Mouse (Mus musculus) myocyte (in vitro differentiated cells): ENCODE results near the gene Syngr1.
A peak's percentile ranks its signal among the peaks of the same experiment; 100 is the strongest.

ENCODE experiments used
- CEBPB ChIP-seq: IDR thresholded peaks from 2 replicates; pipeline ENCODE4 v1.6.1; 2011; ENCODE audit warnings: mild to moderate bottlenecking, moderate library complexity; ENCODE audit not compliant: poor library complexity, insufficient read depth, severe bottlenecking
- E2F4 ChIP-seq: IDR thresholded peaks from one replicate; pipeline ENCODE4 v1.6.1; 2011; ENCODE audit warnings: mild to moderate bottlenecking, control low read depth, moderate library complexity; ENCODE audit not compliant: insufficient read depth
- MAX ChIP-seq: IDR thresholded peaks from one replicate; pipeline ENCODE4 v1.6.1; 2011; ENCODE audit warnings: low read depth, mild to moderate bottlenecking, control low read depth
- MYOD1 ChIP-seq, 3 experiments: IDR thresholded peaks; one replicate each; pipeline ENCODE4 v1.6.1; 2011; ENCODE audit warnings: control low read depth in 2 of 3, low read depth in 2 of 3, mild to moderate bottlenecking in 2 of 3, moderate library complexity in 1 of 3; ENCODE audit not compliant: insufficient read length in 2 of 3, control insufficient read depth in 1 of 3
- MYOG ChIP-seq, 3 experiments: IDR thresholded peaks; one replicate each; pipeline ENCODE4 v1.6.1; 2011; ENCODE audit warnings: control low read depth in 2 of 3, low read depth in 2 of 3, mild to moderate bottlenecking in 2 of 3; ENCODE audit not compliant: insufficient read length in 2 of 3, control insufficient read depth in 1 of 3, insufficient read depth in 1 of 3
- POLR2A ChIP-seq: IDR thresholded peaks from one replicate; pipeline ENCODE4 v1.6.1; 2011; ENCODE audit warnings: low read depth, mild to moderate bottlenecking, control low read depth, moderate library complexity; ENCODE audit not compliant: insufficient read length
- POLR2AphosphoS2 ChIP-seq: IDR thresholded peaks from one replicate; pipeline ENCODE4 v1.6.1; 2011; ENCODE audit warnings: low read depth, control low read depth; ENCODE audit not compliant: insufficient read length
- REST ChIP-seq: IDR thresholded peaks from one replicate; pipeline ENCODE4 v1.6.1; 2011; ENCODE audit warnings: mild to moderate bottlenecking, control low read depth, moderate library complexity; ENCODE audit not compliant: insufficient read depth, insufficient read length
- SRF ChIP-seq: IDR thresholded peaks from one replicate; pipeline ENCODE4 v1.6.1; 2011; ENCODE audit warnings: low read depth; ENCODE audit not compliant: control insufficient read depth, insufficient read length
- TCF12 ChIP-seq: IDR thresholded peaks from one replicate; pipeline ENCODE4 v1.6.1; 2011; ENCODE audit warnings: mild to moderate bottlenecking, control low read depth; ENCODE audit not compliant: poor library complexity, insufficient read depth, severe bottlenecking
- USF1 ChIP-seq: IDR thresholded peaks from one replicate; pipeline ENCODE4 v1.6.1; 2011; ENCODE audit warnings: low read depth, mild to moderate bottlenecking, control low read depth, moderate library complexity

DNA sequence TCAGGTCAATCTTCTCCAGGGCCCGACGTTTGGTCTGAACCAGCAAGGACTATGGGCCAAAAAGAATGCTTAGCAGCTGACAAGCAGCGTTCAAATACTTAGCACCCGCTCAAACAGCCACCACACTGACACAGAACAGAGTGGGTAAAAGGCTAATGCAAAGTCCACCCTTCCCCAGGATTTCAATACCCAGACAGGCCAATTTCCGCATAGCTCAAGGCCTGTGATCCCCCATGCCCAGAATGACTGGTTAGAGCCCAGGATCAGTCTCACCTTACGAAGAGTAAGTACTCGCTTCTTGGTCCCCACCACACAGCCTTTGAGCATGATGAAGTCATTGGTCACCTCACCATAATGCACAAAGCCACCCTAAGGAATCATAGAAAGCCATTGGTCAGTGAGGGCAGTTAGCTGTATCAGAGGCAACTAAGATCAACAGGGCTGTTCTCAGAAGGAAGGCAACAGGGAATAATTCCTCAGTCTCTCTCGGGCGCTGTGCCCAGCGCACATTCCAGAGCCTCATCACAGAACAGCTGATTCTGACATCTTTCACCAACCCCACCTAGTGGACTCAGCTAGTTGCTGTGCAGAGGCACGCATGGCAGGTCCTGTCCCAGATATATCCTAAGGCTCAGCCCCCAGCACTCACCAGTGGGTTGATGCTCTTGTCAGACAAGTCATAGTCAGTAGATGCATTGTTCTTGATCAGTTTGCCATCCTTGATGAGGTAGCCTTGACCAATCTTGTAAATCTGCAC, 12.9 kb upstream of the Syngr1 start:
- no peak for TF ChIP-seq USF1
- peak; percentile 50 for TF ChIP-seq POLR2A
- TF ChIP-seq E2F4 = no peak
- peak; percentile 86 for TF ChIP-seq POLR2AphosphoS2
- no peak for TF ChIP-seq TCF12
- no peak for TF ChIP-seq MAX
- peak in 1 of 3 experiments; percentile 36 for TF ChIP-seq MYOD1 (IDR thresholded peaks at IDR 0.05; ENCODE audit: control insufficient read depth in 1 of 3, insufficient read length in 2 of 3, low read depth in 2 of 3)
- peak in 2 of 3 experiments; percentile 16 to 79 for TF ChIP-seq MYOG (IDR thresholded peaks at IDR 0.05; ENCODE audit: control insufficient read depth in 1 of 3, insufficient read depth in 1 of 3, insufficient read length in 2 of 3, low read depth in 2 of 3)
- TF ChIP-seq SRF = no peak
- TF ChIP-seq REST = no peak
- no peak for TF ChIP-seq CEBPB
